Mouse (Mus musculus) layer of hippocampus, adult 2 months (tissue): ENCODE results near the gene Cenpo. TPM values are rescaled to one million over a fixed set of nuclear protein-coding genes. Genes with fewer than 3 reads are reported as not detected.

Experiments
- DNase-seq, 2 experiments: peaks; one replicate each; pipeline ENCODE4 v3.0.0; 2022; ENCODE audit warnings: low spot score in 2 of 2
- H3K27ac ChIP-seq: fragments of 200-600 bp; 2 replicates; pipeline ENCODE4 v1.8.1; 2022
- H3K4me3 ChIP-seq: fragments of 200-600 bp; 2 replicates; pipeline ENCODE4 v1.8.1; 2022; ENCODE audit warnings: mild to moderate bottlenecking
- CTCF ChIP-seq: fragments of 200-600 bp; conservative IDR thresholded peaks from 2 replicates; pipeline ENCODE4 v1.8.1; 2022; ENCODE audit warnings: antibody characterized with exemption, mild to moderate bottlenecking, moderate library complexity
- total RNA-seq, 2 experiments: library from RNA; stranded (reverse); gene quantifications; 2 replicates each; pipeline ENCODE4 v1.2.3; 2021

Gene Cenpo
- total RNA-seq, 2 experiments from 2014 or later: 4.2 to 4.3 TPM

GRCm38 (mm10) chr12:4230156-4230555, 3.9 kb downstream of the Cenpo start:
- DNase-seq: no peak
- Histone ChIP-seq H3K4me3 (no peak overlapping the region), H3K27ac (no peak overlapping the region)
- TF ChIP-seq CTCF: no peak

GRCm38 (mm10) chr12:4212908-4213307, 21.2 kb downstream of the Cenpo start:
- TF ChIP-seq CTCF: no peak
- no peak overlapping the region for H3K4me3 ChIP-seq
- no peak for DNase-seq
- no peak overlapping the region for H3K27ac ChIP-seq

- no peak for DNase-seq
- no peak for TF ChIP-seq CTCF
- H3K4me3 ChIP-seq: no peak overlapping the region
- no peak overlapping the region for H3K27ac ChIP-seq
Observed at GRCm38 (mm10) chr12:4211174-4211573, 22.9 kb downstream of the Cenpo start.

GRCm38 (mm10) chr12:4209196-4209595, 24.9 kb downstream of the Cenpo start:
- no peak for DNase-seq
- H3K4me3 ChIP-seq: no peak overlapping the region
- no peak overlapping the region for H3K27ac ChIP-seq
- TF ChIP-seq CTCF: no peak

- TF ChIP-seq CTCF: peak; percentile 90
- H3K27ac ChIP-seq: no peak overlapping the region
- H3K4me3 ChIP-seq: no peak overlapping the region
- DNase-seq: peak; percentile 61 to 70
Observed at GRCm38 (mm10) chr12:4208405-4209133, 25.5 kb downstream of the Cenpo start.

- TF ChIP-seq CTCF: no peak
- H3K27ac ChIP-seq: no peak overlapping the region
- no peak overlapping the region for H3K4me3 ChIP-seq
- no peak for DNase-seq
Observed at GRCm38 (mm10) chr12:4206106-4206505, 28.0 kb downstream of the Cenpo start.

GRCm38 (mm10) chr12:4202206-4202605, 31.9 kb downstream of the Cenpo start:
- Histone ChIP-seq H3K27ac (no peak overlapping the region), H3K4me3 (no peak overlapping the region)
- DNase-seq: no peak
- TF ChIP-seq CTCF: no peak

- Histone ChIP-seq H3K4me3 (no peak overlapping the region), H3K27ac (no peak overlapping the region)
- DNase-seq: peak; percentile 33 to 73
- TF ChIP-seq CTCF: no peak
Observed at GRCm38 (mm10) chr12:4201454-4202200, 32.5 kb downstream of the Cenpo start.

GRCm38 (mm10) chr12:4199271-4199670, 34.8 kb downstream of the Cenpo start:
- no peak for TF ChIP-seq CTCF
- DNase-seq: no peak
- Histone ChIP-seq H3K27ac (no peak overlapping the region), H3K4me3 (no peak overlapping the region)

GRCm38 (mm10) chr12:4198702-4199101, 35.4 kb downstream of the Cenpo start:
- Histone ChIP-seq H3K4me3 (no peak overlapping the region), H3K27ac (no peak overlapping the region)
- DNase-seq: no peak
- no peak for TF ChIP-seq CTCF

- TF ChIP-seq CTCF: peak; percentile 24
- DNase-seq: peak; percentile 42 to 56
- H3K27ac ChIP-seq: no peak overlapping the region
- no peak overlapping the region for H3K4me3 ChIP-seq
Observed at GRCm38 (mm10) chr12:4194643-4195042, 39.5 kb downstream of the Cenpo start.

- Histone ChIP-seq H3K27ac (no peak overlapping the region), H3K4me3 (no peak overlapping the region)
- DNase-seq: no peak
- no peak for TF ChIP-seq CTCF
Observed at GRCm38 (mm10) chr12:4193025-4193740, 40.9 kb downstream of the Cenpo start.

- no peak for TF ChIP-seq CTCF
- Histone ChIP-seq H3K4me3 (no peak overlapping the region), H3K27ac (no peak overlapping the region)
- DNase-seq: no peak
Observed at GRCm38 (mm10) chr12:4192514-4192913, 41.6 kb downstream of the Cenpo start.
